Mouse (Mus musculus) testis, postnatal 14 days (tissue): ENCODE measurements around the gene Sept8.
A peak's percentile ranks its signal among the peaks of the same experiment; 100 is the strongest.

Experiments used
- DNase-seq: peaks from one replicate; pipeline ENCODE4 v3.0.0; 2021; ENCODE audit warnings: low spot score

Gene Sept8

GRCm38 (mm10) chr11:53519207-53520121 lies at the start of gene Sept8:
Gene Sept8 (plus strand): TSS chr11:53519257.
- DNase-seq = peak; percentile 57

- DNase-seq = no peak
Measured at GRCm38 (mm10) chr11:53469294-53469967, 49.6 kb upstream of the Sept8 start.

GRCm38 (mm10) chr11:53469968-53470695 lies 48.9 kb upstream of the Sept8 start, which contains the start of gene Gm9837:
Gene Gm9837 (minus strand): TSS chr11:53470479.
- DNase-seq = peak; percentile 82

GRCm38 (mm10) chr11:53472709-53473108 lies 46.3 kb upstream of the Sept8 start:
- DNase-seq = no peak

GRCm38 (mm10) chr11:53475620-53476019 lies 43.4 kb upstream of the Sept8 start:
- no peak for DNase-seq

- DNase-seq = no peak
Measured at GRCm38 (mm10) chr11:53477833-53478232, 41.2 kb upstream of the Sept8 start.

- no peak for DNase-seq
Measured at GRCm38 (mm10) chr11:53478383-53479170, 40.5 kb upstream of the Sept8 start.

GRCm38 (mm10) chr11:53479171-53479782 lies 39.8 kb upstream of the Sept8 start:
- DNase-seq = no peak

GRCm38 (mm10) chr11:53479783-53480301 lies 39.2 kb upstream of the Sept8 start, which contains the start of the genes Gm9945 and Sowaha:
Gene Gm9945 (plus strand): TSS chr11:53480166.
Gene Sowaha (minus strand): TSS chr11:53480274.
- no peak for DNase-seq

- no peak for DNase-seq
Measured at GRCm38 (mm10) chr11:53481088-53481730, 37.8 kb upstream of the Sept8 start.

- DNase-seq = no peak
Measured at GRCm38 (mm10) chr11:53483159-53483891, 35.7 kb upstream of the Sept8 start.

- DNase-seq = no peak
Measured at GRCm38 (mm10) chr11:53485719-53486118, 33.3 kb upstream of the Sept8 start.

- no peak for DNase-seq
Measured at GRCm38 (mm10) chr11:53486351-53486750, 32.7 kb upstream of the Sept8 start.

GRCm38 (mm10) chr11:53486822-53487594 lies 32.0 kb upstream of the Sept8 start:
- DNase-seq = no peak

GRCm38 (mm10) chr11:53489007-53489406 lies 30.1 kb upstream of the Sept8 start:
- DNase-seq = no peak

- no peak for DNase-seq
Measured at GRCm38 (mm10) chr11:53489421-53489820, 29.6 kb upstream of the Sept8 start.

GRCm38 (mm10) chr11:53491954-53492401 lies 27.1 kb upstream of the Sept8 start:
- no peak for DNase-seq

- DNase-seq = no peak
Measured at GRCm38 (mm10) chr11:53493243-53493955, 25.7 kb upstream of the Sept8 start.
